Comparison of ENCODE assay signal across 18 mouse cellular contexts in the genomic region with DNA sequence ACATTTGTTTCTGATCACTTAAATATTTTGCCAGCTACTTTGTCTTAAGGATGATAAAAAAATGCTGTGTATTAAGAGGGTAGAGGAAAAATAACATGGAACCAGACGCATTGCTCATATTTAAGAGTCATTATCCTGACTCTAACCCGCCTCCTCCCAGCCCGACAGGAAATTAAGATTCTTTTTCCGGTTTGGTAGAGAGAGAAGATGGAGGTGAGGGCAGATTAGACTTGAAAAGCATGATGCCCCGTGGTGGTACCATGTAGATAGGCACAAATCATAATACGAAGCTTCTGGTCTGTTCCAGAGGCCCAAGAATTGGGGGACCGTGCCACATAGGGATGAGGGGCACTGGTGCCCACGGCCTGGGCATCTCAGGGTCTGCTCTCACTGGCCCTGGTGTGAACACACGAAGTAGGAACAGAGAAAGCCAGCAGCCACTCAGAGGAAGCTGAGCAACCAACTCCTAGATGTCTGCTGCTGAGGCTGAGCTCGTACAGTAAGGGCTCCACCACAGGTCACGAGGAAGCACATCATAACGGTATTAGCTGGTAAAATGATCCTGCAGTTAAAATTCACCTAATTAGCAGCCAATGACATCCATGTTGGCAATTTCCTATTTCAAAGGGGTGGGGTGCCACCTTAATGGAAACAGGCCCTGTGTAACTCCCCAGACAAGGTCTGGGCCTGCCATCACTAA. TPM values are rescaled to one million over a fixed set of nuclear protein-coding genes. Genes with fewer than 3 reads are reported as not detected.
A peak's percentile ranks its signal among the peaks of the same experiment; 100 is the strongest.
DNase-seq lines count a peak whose midpoint lies in the region; ATAC-seq lines count a peak whose summit lies in the region.
"Had no signal": no experiment of that assay in that cellular context is flagged by ENCODE, and none has a peak within 500 bp of the region (broad histone marks: within the 10 kb centered on the region; RNA-seq: fewer than 3 reads in every experiment).

No protein-coding gene starts in this region.

- H3K27ac ChIP-seq in embryonic facial prominence, embryonic 12.5 days: peak overlapping the region; percentile 50; the same call in 1 of the 2 replicates
- H3K27ac ChIP-seq in hindbrain, embryonic 13.5 days: peak overlapping the region; percentile 92
- H3K27ac ChIP-seq in midbrain, embryonic 15.5 days: peak overlapping the region; percentile 80
- H3K27ac ChIP-seq: embryonic facial prominence, embryonic 15.5 days; macrophage; stomach, embryonic 15.5 days had no signal

- no peak overlapping the region for H3K9ac ChIP-seq in embryonic facial prominence, embryonic 12.5 days
- H3K9ac ChIP-seq in hindbrain, embryonic 13.5 days: peak overlapping the region; percentile 39
- H3K9ac ChIP-seq in midbrain, embryonic 15.5 days: no peak overlapping the region
- H3K9ac ChIP-seq: embryonic facial prominence, embryonic 15.5 days; stomach, embryonic 15.5 days had no signal

- no peak overlapping the region for H3K4me3 ChIP-seq in embryonic facial prominence, embryonic 12.5 days
- H3K4me3 ChIP-seq in hindbrain, embryonic 13.5 days: no peak overlapping the region
- no peak overlapping the region for H3K4me3 ChIP-seq in midbrain, embryonic 15.5 days
- H3K4me3 ChIP-seq: embryonic facial prominence, embryonic 15.5 days; stomach, embryonic 15.5 days had no signal

- WGBS in embryonic facial prominence, embryonic 12.5 days: 50% methylated on average over 12 of the region's 12 CpGs
- 60% methylated on average over 12 of the region's 12 CpGs for WGBS in hindbrain, embryonic 13.5 days
- 61% methylated on average over 12 of the region's 12 CpGs for WGBS in midbrain, embryonic 15.5 days

- peak; percentile 78 for DNase-seq in CD4-positive, CD25-positive, alpha-beta regulatory T cell, adult 2 months (ENCODE audit: low read depth, low spot score)
- DNase-seq in thymus, postnatal 10 days (ENCODE audit: low spot score in 2 of 2): no peak
- no peak for DNase-seq in ovary, postnatal 10 days (ENCODE audit: low spot score)
- no peak for DNase-seq in ovary, postnatal 14 days (ENCODE audit: low spot score)
- DNase-seq: adrenal gland, adult 8-10 months; cerebellum, postnatal 14 days; heart, adult 18-20 months; heart, postnatal 36 days; kidney, adult 9 months; lung, adult 18-20 months; thymus, postnatal 36 days had no signal

- H3K4me2 ChIP-seq in embryonic facial prominence, embryonic 12.5 days (replicated peaks): no peak overlapping the region
- H3K4me2 ChIP-seq in hindbrain, embryonic 13.5 days: peak overlapping the region; percentile 38
- H3K4me2 ChIP-seq in midbrain, embryonic 15.5 days: peak overlapping the region; percentile 17
- H3K4me2 ChIP-seq: embryonic facial prominence, embryonic 15.5 days; stomach, embryonic 15.5 days had no signal

- no peaks in the 10 kb centered on the region for H3K9me3 ChIP-seq in embryonic facial prominence, embryonic 12.5 days
- H3K9me3 ChIP-seq in hindbrain, embryonic 13.5 days: no peaks in the 10 kb centered on the region
- no peaks in the 10 kb centered on the region for H3K9me3 ChIP-seq in midbrain, embryonic 15.5 days
- H3K9me3 ChIP-seq: embryonic facial prominence, embryonic 15.5 days; stomach, embryonic 15.5 days had no signal

- H3K27me3 ChIP-seq in embryonic facial prominence, embryonic 12.5 days: no peaks in the 10 kb centered on the region
- H3K27me3 ChIP-seq in hindbrain, embryonic 13.5 days: no peaks in the 10 kb centered on the region
- H3K27me3 ChIP-seq in midbrain, embryonic 15.5 days (replicated peaks): no peaks in the 10 kb centered on the region
- H3K27me3 ChIP-seq: embryonic facial prominence, embryonic 15.5 days; stomach, embryonic 15.5 days had no signal

- H3K4me1 ChIP-seq in embryonic facial prominence, embryonic 12.5 days: peaks cover 80% of the 10 kb centered on the region
- peaks cover 94% of the 10 kb centered on the region for H3K4me1 ChIP-seq in hindbrain, embryonic 13.5 days (replicated peaks)
- H3K4me1 ChIP-seq in midbrain, embryonic 15.5 days: peaks cover 65% of the 10 kb centered on the region

- H3K36me3 ChIP-seq in embryonic facial prominence, embryonic 12.5 days: no peaks in the 10 kb centered on the region
- H3K36me3 ChIP-seq in hindbrain, embryonic 13.5 days: no peaks in the 10 kb centered on the region
- no peaks in the 10 kb centered on the region for H3K36me3 ChIP-seq in midbrain, embryonic 15.5 days (replicated peaks)
- H3K36me3 ChIP-seq: embryonic facial prominence, embryonic 15.5 days; stomach, embryonic 15.5 days had no signal

- ATAC-seq in embryonic facial prominence, embryonic 12.5 days (ENCODE audit: insufficient number of reproducible peaks, insufficient read depth, low FRiP score, low TSS enrichment): no peak
- ATAC-seq in hindbrain, embryonic 13.5 days (ENCODE audit: low FRiP score): peak; percentile 10; the same call in 1 of the 2 replicates
- ATAC-seq in midbrain, embryonic 15.5 days (replicated peaks): no peak
- ATAC-seq: Patski had no signal

RNA-seq across cellular contexts. Expression of gene Bcl11b, which starts 32.2 kb away (rescaled TPM):
- 39.4 and 41.5 TPM in 2 replicates for polyA plus RNA-seq in embryonic facial prominence, embryonic 12.5 days (2016; fragmentation: Nextera tagmentation; extraction: Ambion mirVana)
- 27.0 and 31.0 TPM in 2 replicates for polyA plus RNA-seq in hindbrain, embryonic 13.5 days (2015; fragmentation: Nextera tagmentation; extraction: Ambion mirVana)
- polyA plus RNA-seq in midbrain, embryonic 15.5 days (2015; fragmentation: Nextera tagmentation; extraction: Ambion mirVana): 33.7 and 37.6 TPM in 2 replicates
- polyA plus RNA-seq: macrophage had no signal
